Mouse (Mus musculus): ENCODE results near the gene C1qc. TPM values are rescaled to one million over a fixed set of nuclear protein-coding genes. Genes with fewer than 3 reads are reported as not detected.

The C1qc gene
- polyA plus RNA-seq, 1 experiment: 4.0 TPM

DNA sequence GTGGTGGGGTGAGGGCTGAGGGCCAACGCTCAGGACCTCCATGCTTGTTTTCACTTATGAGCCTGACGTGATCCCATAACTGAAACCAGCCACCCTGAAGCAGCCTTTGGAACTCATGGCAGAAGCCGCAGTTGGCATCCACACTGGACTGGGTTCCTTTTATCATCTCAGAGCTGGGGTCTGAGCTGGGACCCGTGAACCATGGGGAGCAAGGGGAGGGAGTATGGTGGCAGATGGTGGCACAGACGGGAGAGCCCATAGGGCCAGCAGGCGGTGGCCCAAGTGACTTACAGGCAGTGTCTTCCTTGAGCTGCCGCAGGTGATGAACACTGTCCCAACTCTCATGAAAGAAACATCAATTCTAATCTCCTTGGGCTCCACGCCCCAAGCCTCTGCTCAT, 26.0 kb upstream of the C1qc start:
- Histone ChIP-seq H3K4me3 (replicated peaks) (no peak overlapping the region), H3K9me3 (ENCODE audit: control insufficient read depth, low read length) (no peaks in the 10 kb centered on the region)
- TF ChIP-seq GATA1 (IDR thresholded peaks at IDR 0.05; ENCODE audit: low read length) (no peak), TAL1 (IDR thresholded peaks at IDR 0.05; ENCODE audit: low read length) (no peak)

GRCm38 (mm10) chr4:136917165-136917524, 24.3 kb upstream of the C1qc start:
- no peak for TF ChIP-seq TAL1 (IDR thresholded peaks at IDR 0.05; ENCODE audit: low read length)
- TF ChIP-seq GATA1 (IDR thresholded peaks at IDR 0.05; ENCODE audit: low read length): no peak
- Histone ChIP-seq H3K4me1 (ENCODE audit: control insufficient read depth) (no peaks in the 10 kb centered on the region), H3K36me3 (ENCODE audit: control insufficient read depth) (no peaks in the 10 kb centered on the region), H3K27me3 (ENCODE audit: control insufficient read depth) (peaks cover 8% of the 10 kb centered on the region), H3K4me3 (replicated peaks) (no peak overlapping the region), H3K9me3 (ENCODE audit: control insufficient read depth, low read length) (no peaks in the 10 kb centered on the region)

More for the DNA sequence above, 26.0 kb upstream of the C1qc start:
- Histone ChIP-seq H3K4me1 (ENCODE audit: control insufficient read depth) (no peaks in the 10 kb centered on the region), H3K27me3 (ENCODE audit: control insufficient read depth) (no peaks in the 10 kb centered on the region), H3K36me3 (ENCODE audit: control insufficient read depth) (no peaks in the 10 kb centered on the region)

DNA sequence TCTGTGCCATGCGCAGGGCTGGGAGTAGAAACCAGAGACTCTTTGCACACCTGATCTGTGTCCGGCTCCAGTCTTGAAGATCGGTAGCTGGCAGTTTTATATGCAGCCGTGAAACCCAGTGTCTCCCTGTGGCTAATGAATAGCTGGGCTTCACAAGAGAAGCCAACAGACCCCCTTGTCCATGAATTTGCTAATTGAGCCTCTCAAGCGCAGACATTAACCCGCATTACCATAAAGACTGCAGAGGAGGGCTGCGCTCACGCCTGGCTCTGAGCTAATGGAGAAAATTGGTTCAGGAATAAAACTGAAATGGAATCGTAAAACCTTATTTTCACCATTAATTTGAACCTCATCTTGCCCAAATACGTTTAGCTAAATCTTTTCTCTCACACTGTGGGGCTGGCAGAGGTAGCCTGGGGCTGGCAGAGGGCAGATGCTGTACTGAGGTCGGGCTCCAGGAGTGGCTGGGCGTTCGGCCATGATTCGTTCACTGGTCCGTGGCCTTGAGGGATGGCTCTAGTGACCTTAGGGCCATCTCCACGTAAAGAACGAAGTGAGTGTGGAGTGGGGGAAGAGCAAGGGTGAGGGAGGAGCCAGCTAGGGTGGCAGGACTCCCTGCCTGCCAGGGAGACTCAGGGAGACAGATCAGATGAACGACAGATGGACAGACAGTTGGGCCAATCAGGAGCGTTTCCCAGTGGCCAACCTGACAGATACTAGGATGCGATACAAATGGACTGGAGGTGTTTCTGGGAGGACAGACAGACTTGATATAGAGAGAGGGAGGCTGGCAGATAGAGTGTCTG, 23.7 kb upstream of the C1qc start:
- Histone ChIP-seq H3K36me3 (ENCODE audit: control insufficient read depth) (no peaks in the 10 kb centered on the region), H3K9me3 (ENCODE audit: control insufficient read depth, low read length) (no peaks in the 10 kb centered on the region), H3K4me3 (replicated peaks) (no peak overlapping the region), H3K27me3 (ENCODE audit: control insufficient read depth) (peaks cover 12% of the 10 kb centered on the region), H3K4me1 (ENCODE audit: control insufficient read depth) (no peaks in the 10 kb centered on the region)
- TF ChIP-seq TAL1 (IDR thresholded peaks at IDR 0.05; ENCODE audit: low read length): no peak
- no peak for TF ChIP-seq GATA1 (IDR thresholded peaks at IDR 0.05; ENCODE audit: low read length)

GRCm38 (mm10) chr4:136912841-136913240, 20.0 kb upstream of the C1qc start:
- no peak for TF ChIP-seq TAL1 (IDR thresholded peaks at IDR 0.05; ENCODE audit: low read length)
- no peak for TF ChIP-seq GATA1 (IDR thresholded peaks at IDR 0.05; ENCODE audit: low read length)
- Histone ChIP-seq H3K4me3 (replicated peaks) (no peak overlapping the region), H3K9me3 (ENCODE audit: control insufficient read depth, low read length) (no peaks in the 10 kb centered on the region), H3K27me3 (ENCODE audit: control insufficient read depth) (peaks cover 20% of the 10 kb centered on the region), H3K4me1 (ENCODE audit: control insufficient read depth) (no peaks in the 10 kb centered on the region), H3K36me3 (ENCODE audit: control insufficient read depth) (no peaks in the 10 kb centered on the region)

- Histone ChIP-seq H3K27me3 (ENCODE audit: control insufficient read depth) (peaks cover 20% of the 10 kb centered on the region), H3K4me1 (ENCODE audit: control insufficient read depth) (no peaks in the 10 kb centered on the region), H3K9me3 (ENCODE audit: control insufficient read depth, low read length) (no peaks in the 10 kb centered on the region), H3K36me3 (ENCODE audit: control insufficient read depth) (no peaks in the 10 kb centered on the region), H3K4me3 (replicated peaks) (no peak overlapping the region)
- TF ChIP-seq GATA1 (IDR thresholded peaks at IDR 0.05; ENCODE audit: low read length): no peak
- no peak for TF ChIP-seq TAL1 (IDR thresholded peaks at IDR 0.05; ENCODE audit: low read length)
These were observed 18.9 kb upstream of the C1qc start for GRCm38 (mm10) chr4:136911804-136912203.

DNA sequence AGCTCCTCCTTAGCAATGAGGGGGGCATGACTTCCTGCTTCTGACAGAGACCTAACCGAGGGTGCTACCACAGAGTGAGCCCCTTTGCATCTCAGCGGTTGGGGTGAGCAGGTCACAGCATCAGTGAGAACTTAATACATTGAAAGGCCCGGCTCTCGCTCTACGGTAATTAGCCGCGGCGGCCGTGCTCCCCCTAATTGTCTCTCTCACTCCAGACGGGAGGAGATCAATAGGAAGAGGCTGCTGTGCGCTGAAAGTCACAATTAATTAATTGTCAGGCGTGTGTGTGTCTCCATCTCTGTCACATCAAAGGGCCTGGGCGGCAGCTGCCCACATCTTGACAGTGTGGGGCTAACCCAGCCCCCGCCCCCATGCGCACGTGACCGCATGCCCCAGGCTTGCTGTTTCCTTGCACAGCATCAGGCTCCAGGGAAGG, 18.4 kb upstream of the C1qc start:
- no peak for TF ChIP-seq GATA1 (IDR thresholded peaks at IDR 0.05; ENCODE audit: low read length)
- no peak for TF ChIP-seq TAL1 (IDR thresholded peaks at IDR 0.05; ENCODE audit: low read length)
- Histone ChIP-seq H3K4me3 (replicated peaks) (no peak overlapping the region), H3K9me3 (ENCODE audit: control insufficient read depth, low read length) (no peaks in the 10 kb centered on the region)

DNA sequence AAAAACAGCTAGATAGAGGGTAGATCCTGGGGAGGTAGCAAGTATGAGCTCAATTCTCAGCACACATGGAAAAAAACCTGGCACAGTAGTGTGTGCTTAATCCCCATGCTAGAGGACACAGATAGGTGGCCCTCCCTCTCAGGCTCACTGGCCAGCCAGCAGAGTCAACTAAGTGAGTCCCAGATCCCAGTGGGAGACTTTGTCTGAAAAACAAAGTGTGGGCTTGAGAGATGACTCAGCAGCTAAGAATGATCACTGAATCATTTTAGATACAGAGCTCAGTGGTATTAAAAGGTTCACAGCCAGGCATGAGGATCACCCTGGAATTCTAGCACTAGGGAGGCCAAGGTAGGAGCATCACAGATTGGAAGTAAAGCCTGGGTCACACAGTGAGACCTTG, 14.9 kb upstream of the C1qc start:
- TF ChIP-seq TAL1 (IDR thresholded peaks at IDR 0.05; ENCODE audit: low read length): no peak
- TF ChIP-seq GATA1 (IDR thresholded peaks at IDR 0.05; ENCODE audit: low read length): no peak
- no peaks in the 10 kb centered on the region for H3K36me3 ChIP-seq (ENCODE audit: control insufficient read depth)
- no peaks in the 10 kb centered on the region for H3K4me1 ChIP-seq (ENCODE audit: control insufficient read depth)
- H3K27me3 ChIP-seq (ENCODE audit: control insufficient read depth): peaks cover 38% of the 10 kb centered on the region
- H3K9me3 ChIP-seq (ENCODE audit: control insufficient read depth, low read length): no peaks in the 10 kb centered on the region
- no peak overlapping the region for H3K4me3 ChIP-seq (replicated peaks)

More for the DNA sequence above, 18.4 kb upstream of the C1qc start:
- Histone ChIP-seq H3K36me3 (ENCODE audit: control insufficient read depth) (no peaks in the 10 kb centered on the region), H3K27me3 (ENCODE audit: control insufficient read depth) (peaks cover 20% of the 10 kb centered on the region), H3K4me1 (ENCODE audit: control insufficient read depth) (no peaks in the 10 kb centered on the region)

DNA sequence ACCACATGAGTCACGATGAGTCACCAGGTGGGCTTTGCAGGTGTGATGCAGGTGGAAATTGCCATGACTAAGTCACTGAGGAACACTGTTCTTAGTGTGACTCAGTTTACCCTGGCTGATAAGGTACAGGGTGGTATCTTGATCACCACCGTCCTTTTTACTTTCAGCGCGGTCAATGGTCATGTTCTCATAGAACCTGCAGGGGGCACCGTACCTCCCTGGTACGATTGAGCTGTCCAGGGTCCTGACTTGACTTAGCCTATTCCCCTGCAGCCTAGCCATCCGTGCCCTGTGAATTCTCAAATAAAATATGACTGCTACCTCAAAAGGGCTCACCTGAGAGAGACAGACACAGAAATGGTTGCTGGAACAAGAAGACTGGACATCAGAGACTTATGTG, 14.2 kb upstream of the C1qc start:
- Histone ChIP-seq H3K4me1 (ENCODE audit: control insufficient read depth) (no peaks in the 10 kb centered on the region), H3K9me3 (ENCODE audit: control insufficient read depth, low read length) (no peaks in the 10 kb centered on the region), H3K36me3 (ENCODE audit: control insufficient read depth) (no peaks in the 10 kb centered on the region), H3K4me3 (replicated peaks) (no peak overlapping the region), H3K27me3 (ENCODE audit: control insufficient read depth) (peaks cover 31% of the 10 kb centered on the region)
- no peak for TF ChIP-seq GATA1 (IDR thresholded peaks at IDR 0.05; ENCODE audit: low read length)
- TF ChIP-seq TAL1 (IDR thresholded peaks at IDR 0.05; ENCODE audit: low read length): no peak

- H3K4me3 ChIP-seq (replicated peaks): no peak overlapping the region
- H3K4me1 ChIP-seq (ENCODE audit: control insufficient read depth): no peaks in the 10 kb centered on the region
- TF ChIP-seq TAL1 (IDR thresholded peaks at IDR 0.05; ENCODE audit: low read length) (no peak), GATA1 (IDR thresholded peaks at IDR 0.05; ENCODE audit: low read length) (no peak)
- no peaks in the 10 kb centered on the region for H3K9me3 ChIP-seq (ENCODE audit: control insufficient read depth, low read length)
- H3K27me3 ChIP-seq (ENCODE audit: control insufficient read depth): peaks cover 20% of the 10 kb centered on the region
- no peaks in the 10 kb centered on the region for H3K36me3 ChIP-seq (ENCODE audit: control insufficient read depth)
These were observed 12.1 kb upstream of the C1qc start for GRCm38 (mm10) chr4:136904767-136905539.
